Mouse (Mus musculus) spleen, postnatal 36 days (tissue): ENCODE measurements at regions not wholly inside any gene's neighbourhood (a gene's known extent, or its start where the extent isn't known, plus 50 kb on each side); places are given as distances from the start of the nearest gene placed in this dataset.

Source experiments
- DNase-seq, 2 experiments: peaks; one replicate each; pipeline ENCODE4 v3.0.0; 2022; ENCODE audit warnings: low spot score in 2 of 2, mixed read lengths in 1 of 2

DNA sequence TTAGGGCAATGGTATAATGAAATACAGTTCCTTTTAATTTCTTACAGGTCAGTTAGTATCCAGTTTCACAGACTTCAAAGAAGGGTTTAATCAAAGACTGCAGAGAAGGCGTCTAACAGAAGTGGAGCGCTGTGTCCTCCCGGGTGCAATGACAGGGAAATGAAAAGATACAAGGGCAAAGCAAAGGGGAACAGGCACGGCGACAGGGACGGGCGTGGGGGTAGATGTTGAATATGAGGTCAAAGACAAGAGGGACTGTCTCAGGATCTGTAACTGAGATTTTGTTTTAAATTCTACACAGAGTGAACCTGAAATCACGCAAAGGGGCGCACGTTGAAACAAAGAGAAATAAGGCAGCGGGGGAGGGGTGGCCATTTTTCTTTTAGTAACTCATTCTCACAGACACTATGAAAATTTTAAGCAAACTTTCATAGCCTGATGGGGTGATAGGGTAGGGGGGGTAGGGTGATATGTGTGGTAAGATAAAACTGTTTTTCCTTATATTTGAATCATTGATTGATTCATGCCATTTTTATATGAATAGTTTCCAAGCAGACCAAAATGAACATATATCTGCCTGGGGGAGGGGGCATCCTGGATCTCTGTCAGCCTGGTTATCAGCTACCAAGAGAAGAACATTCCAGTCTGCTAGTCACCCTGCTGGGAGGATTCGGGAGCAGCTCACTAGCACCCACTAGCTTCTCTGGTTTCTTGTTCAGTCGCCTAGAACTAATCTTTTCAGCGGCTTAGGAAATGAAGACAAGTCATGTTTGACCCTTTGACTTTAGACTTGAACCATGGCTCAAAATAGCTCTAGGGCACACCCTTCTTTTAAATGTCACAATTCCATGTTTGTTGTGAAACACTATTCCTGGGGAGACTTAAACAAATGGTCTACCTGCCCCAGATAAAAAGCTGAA, 139.1 kb upstream of the Map3k7 start:
- DNase-seq, result no peak

DNA sequence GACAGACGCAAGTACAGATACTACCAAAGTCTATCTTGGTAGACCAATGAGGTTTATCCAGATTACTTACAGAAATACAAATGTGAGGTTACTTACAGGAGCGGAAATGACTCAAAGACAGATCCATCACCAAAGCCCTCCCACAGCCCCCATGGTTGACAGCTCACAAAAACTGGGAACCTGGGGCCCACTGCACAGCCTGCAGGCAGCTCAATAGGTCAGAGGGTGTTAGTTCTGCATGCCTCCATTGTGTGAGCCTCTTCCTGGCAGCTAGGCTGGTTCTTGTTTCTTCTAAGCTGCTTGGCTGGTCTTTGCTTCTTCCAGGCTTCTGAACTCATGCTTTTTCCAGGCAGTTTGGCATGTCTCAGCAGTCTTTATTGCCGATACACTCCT, 138.5 kb upstream of the Map3k7 start:
- no peak for DNase-seq

DNA sequence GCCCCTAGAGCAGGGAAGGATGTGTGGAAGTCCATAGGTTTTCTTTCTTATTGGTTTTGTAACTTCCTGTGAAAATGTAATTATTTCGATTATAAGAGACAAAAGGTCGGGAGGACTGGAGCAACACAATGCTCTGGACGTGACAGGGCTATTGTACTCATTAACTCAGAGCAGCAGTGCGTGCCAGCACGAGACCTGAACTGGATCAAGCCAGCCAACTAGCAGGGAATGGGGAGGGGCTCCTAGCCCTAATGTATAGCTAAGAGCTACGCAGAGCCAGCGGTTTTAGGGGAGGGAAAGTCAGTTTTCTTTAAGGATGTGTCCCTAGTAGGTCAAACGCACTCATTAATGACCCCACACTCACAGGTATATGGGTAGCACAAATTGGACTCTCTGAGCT, 137.2 kb upstream of the Map3k7 start:
- no peak for DNase-seq

DNA sequence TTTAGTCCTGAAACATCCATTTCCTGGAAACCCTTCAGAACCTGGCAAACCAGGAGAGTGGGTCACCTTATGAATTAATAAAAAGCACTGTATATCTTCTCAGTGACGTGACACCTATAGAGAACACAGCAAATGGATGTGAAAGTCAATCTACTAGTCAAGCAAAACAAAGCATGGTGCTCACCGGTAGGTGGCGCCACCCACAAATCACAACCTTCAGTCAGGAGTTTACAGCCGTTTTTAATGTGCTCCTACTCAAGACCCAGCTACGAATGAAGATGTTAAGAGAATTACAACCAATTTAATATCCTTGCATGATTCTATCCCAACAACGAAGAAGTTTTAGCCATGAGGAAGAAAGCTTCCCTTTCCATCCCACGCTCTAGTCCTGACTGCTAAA, 136.6 kb upstream of the Map3k7 start:
- DNase-seq, result peak in 1 of 2 experiments; percentile 7

DNA sequence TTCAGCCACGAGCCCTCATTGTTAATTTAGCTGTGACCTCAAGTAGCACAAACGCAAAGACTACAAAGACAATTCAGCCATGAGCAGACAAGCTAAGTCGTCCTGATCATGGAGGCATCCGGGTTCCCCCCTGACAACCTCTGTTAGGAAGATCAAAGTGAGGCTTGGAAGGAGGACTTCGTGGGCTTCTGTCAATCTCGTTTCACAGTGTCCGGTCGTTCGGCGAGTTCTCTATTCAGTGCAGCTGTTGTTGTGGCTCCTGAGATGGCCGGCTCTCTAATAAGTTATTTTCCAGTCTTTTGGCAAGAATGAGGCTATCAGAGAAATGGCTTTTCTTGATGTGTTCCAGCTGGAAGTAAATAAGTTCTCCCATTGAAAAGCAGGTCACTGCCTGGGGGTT, 133.7 kb upstream of the Map3k7 start:
- peak in 1 of 2 experiments; percentile 5 for DNase-seq

DNA sequence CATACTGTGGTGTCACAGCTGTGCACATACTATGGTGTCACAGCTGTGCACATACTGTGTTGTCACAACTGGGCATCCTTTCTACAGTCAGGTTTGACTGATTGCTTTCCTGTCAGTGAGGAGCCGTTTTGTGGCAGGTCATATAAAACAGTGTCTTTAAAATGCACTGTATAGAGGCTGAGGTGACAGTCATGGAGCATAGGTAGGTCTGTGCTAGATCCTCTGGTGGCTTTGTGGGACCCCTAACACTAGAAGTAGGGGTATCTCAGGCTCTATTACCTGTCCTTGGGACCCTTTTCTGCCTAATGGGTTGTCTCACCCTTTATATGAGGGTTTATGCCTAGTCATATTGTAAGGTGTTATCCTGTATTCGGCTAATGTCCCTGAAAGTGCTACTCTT, 132.4 kb upstream of the Map3k7 start:
- DNase-seq, result no peak

DNA sequence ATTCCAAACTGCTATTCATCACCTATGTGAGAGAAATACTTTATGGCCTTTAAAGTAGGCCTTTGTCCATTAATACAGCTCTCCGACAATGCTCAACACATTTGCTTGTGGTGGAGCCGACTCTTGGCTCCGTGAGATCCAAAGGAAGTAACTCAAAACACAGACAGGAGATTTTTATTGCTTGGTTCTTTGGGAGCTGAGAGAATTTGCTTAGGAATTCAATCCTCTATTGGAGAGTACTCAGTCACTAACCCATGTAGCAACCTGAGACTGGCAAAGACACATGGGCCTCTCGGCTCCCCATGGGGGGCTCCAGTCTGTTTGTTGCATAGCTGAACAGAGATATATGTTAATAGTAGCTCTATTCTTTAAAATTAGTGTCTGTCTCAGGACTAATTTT, 130.1 kb upstream of the Map3k7 start:
- DNase-seq, result no peak

DNA sequence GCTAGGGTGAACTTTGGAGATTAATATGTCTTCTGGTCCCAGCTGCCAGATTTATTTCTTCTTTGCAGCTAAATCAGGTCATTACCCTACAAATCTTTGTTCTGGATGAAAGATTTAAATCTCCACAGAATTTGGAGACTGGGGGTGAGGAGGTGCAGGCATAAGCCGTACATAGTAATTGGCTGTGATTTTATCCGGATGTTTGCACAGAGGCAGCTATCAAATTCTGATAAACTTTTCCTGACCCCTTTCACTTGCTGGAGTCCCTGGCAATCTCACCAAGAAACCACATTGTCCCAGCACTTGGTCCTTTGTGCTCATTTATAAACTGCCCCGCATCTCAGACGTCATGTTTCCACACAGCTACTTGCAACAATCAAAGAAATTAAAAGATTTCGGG, 128.8 kb upstream of the Map3k7 start:
- no peak for DNase-seq

DNA sequence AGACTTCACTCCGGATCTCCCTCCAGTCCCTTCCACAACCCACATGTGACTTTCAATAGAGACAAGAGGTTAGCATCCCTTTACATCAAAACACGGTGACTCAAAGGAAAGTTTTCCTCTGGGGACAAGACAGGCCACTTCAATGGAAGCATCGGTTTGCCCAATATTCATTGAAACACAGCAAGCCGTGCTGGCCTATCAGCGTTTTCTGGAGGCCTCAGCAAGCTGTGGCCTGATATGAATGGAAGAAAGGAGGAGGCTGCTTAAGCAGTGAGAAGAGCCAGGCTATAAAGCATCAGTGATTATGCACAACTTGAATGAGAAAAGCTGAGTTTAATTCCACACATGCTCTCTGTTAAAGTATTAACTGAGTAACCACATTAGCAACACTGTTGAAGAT, 125.3 kb upstream of the Map3k7 start:
- no peak for DNase-seq

DNA sequence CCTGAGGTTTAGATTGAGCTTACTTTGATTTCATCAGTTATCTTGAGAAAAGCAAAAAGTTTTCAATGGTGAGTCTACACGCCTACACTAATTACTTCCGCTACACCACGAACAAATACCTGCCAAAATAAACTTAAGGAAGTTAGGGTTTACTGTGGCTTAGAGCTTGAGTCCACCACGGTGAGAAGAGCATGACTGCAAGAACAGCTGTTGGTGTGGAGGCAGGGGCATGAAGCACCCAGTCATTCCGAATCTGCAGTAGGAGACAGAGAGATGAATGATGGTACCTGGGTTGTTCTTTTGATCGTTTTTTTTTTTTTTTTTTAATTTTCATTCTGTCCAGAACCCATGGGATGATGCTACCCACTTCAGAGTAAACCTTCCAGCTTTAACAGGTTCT, 114.1 kb upstream of the Map3k7 start:
- DNase-seq, result no peak

DNA sequence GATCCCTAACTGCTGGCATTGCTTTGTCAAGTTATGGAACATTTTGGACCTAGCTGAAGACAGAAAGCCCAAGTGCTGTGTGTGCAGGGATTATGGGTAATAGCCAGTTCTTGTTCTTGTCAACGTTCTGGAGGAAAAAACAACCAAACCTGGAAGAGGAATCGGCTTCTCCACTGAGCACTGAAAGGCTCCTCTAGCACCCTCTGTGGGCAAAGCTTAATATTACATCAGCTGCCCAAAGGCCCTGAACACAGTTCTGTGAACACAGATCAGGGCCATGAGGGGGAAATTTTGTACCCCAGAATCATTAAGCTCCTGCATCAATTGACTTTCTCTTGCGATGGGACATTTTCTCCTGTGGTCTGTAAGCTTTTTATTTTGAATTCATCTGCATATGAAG, 112.9 kb upstream of the Map3k7 start:
- no peak for DNase-seq

DNA sequence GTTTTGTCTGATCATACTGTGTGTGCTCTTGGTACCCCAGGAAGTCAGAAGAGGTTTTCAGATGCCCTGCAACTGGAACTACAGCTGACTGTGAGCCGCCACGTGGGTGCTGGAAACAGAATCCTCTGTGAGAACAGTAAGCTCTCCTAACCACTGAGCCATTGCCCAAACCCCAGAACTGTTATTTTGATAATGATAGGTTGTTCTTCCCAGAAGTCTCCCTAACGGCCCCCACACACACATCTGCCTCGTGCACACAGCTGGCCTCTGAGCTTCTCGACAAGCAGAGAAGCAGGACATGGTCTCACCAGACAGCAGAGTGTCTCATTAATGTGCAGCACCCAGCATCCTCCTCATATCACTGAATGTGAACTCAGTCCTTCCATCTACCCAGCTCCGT, 110.0 kb upstream of the Map3k7 start:
- no peak for DNase-seq

DNA sequence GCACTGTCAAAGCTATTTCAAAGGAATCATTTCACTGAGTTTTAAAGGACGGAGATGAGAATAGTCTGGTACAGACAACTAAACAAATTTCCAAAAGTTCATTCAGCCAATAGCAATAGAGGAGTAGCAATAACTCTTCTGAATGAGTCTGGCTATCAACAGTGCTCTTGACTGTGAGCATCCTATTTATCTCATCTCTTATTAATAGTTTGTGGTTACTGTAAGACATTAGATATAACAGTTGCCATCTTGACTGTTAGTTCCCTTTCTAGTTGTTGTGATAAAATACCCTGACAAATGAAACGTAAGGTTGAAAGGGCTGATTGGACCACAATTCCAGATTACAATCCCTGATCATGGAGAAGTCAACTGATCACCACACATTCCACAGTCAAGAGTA, 103.5 kb upstream of the Map3k7 start:
- no peak for DNase-seq

DNA sequence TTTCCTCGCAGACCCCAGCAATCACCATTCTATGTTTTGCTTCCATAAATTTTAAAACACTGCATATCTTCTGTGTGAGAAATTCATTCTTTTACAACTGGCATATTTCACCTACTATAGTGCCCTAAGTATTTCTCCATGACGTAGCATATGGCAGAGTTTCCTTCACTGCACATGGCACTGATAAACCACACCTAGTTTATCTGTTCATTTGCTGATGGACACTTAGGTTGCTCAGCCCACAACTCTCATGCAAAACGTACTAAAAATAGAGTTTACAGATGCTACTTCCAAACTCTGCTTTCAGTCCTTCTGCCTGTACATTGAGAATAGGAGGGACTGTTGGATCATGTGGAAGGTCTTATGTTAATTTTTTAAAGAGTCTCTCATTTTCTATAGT, 102.7 kb upstream of the Map3k7 start:
- DNase-seq, result no peak

DNA sequence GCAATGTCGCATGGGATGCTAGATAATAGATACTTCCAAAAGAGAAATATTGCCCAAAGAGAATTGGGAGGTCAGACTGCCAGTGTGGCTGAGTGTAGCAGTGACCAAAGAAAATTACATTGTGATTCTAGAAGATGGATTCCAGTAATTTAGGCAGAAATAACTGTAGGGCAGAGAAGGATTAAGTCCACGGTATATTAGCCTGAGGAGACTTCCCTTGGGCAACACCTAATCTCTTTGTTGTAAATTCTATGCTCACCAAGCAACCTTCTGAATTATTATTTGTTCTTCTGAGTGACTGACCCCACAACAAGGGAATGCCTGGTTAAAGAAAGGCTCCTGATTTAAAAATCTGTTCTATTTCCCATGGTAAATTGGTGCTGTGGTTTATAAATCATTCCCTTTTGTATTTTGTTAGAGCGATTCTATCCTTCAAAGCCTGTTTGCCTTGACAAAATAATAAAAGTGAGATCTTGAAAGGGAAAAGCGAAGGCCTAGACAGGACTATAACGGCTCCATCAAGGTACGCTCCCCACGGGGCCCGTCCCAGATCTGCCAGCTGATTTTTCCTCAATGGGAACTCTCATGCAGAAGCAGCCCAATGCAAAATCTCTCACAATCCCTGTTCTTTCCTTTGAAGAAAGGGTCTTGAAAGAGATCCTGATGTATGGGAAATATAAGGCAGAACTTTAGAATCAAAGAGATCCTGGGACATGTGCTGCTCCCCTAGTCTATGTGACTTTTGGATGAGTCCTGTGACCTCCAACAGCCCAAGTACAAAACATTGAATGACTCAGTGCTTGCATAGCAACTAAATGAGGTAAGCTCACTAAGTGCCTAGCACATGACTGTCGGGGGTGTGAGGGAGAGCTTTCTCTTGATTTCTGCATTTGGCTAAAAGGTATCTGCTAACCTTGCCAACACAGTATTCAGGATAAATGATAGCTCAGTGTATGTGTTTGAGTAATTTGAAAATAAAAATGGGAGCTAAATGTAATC, 90.6 kb upstream of the Map3k7 start:
- no peak for DNase-seq

DNA sequence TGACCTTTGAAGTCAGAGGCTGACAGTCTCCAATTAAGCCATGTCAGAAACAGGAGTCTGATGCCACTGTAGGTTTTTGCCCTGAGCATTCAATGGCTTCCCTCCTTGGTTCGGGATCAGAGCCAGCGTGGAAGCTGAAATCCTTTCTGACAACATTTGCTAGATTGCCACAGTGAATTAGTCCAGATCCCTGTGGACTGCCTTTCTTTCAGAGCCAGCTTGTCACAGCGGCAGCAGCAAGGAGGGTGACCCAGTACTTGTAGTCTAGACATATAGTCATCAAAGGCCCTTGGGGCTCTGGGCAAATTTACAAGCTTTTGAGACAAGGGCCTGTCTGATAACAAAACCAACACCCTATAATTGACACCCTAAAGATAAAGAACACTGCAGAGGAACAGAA, 86.5 kb upstream of the Map3k7 start:
- DNase-seq, result no peak

DNA sequence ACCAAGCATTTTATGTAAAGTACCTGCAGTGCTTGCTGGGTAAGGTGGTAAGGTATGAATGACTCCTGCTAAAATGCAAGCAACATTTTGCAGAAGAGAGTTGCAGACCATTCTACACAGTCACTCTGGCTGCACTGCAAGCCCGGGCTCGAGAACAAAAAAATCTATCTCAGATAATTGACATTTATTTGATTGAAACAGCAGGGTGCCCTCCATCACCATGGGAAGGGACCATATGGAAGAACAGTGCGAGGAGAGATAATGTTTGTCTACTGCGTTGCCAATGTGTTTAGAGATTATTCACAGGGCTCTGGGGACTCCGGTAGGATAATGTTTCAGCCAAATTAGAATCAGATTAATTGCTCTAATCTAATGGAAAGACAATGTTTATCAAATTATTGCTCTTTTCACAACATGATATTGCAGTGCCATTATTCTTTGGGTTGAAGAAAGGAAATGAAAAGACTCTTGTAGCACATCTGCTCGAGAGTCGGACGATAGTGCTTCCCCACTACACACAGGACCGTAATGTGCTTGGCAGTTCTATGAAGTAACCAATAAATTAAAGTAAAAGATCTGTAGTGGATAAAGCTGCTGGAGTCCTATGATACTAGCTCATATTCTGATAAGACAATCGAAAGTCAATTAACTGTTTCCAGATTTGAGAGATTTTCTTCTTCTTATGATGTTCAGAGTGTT, 85.3 kb upstream of the Map3k7 start:
- no peak for DNase-seq

DNA sequence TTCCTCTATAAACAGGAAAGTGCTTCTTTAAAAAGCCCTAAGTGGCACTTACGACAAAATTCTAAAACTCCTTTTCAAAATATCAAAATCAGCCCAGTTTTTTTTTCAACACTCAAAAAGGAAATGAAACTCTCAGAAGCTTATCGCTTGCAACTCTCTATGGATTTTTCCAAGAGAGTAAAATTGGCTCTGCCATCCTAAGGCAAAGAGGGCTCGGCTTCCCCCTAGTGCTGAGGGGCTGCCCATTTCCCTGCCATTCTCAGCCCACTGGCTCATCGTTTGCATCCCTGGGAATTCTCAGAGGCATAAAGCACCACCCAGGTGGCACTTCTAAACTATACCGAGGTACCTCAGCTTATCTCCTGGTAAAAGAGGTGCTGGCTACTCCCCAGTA, 84.7 kb upstream of the Map3k7 start:
- DNase-seq, result no peak

DNA sequence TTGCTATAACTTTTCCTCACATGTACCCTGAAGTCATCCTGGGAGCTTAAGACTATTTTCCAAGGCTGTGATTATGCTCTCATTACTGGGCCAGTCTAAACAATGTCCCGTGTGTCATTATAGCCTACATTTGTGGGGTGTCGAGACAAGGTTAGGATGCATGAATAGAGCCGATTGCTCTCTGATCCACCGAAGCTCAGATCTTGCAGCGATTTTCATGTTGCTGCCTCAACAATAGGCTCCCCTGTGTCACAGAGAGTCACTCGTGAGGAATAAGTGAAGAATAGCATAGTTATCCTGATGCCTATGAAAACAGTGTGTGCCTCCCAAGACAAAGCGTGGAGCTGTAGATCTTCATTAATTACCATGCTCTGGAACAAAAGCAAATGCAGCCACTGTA, 83.7 kb upstream of the Map3k7 start:
- DNase-seq, result no peak

DNA sequence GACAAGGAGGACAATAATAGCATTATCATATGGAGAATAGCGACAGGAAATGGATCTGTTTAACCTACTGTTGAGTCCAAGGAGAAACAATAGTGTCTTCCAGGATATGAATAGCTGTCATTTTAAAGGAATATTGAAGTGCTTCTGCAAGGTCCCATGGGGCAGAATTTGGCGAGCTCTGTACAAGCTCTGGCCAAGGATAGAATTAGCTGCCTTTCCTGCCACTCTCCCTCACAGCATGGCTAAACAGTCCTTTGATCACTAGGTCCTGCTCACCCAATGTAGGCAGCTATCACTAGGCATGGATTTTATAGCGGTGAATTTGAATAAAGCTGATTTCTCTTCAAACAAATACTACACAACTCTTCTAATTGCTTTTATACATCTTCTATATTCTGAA, 74.2 kb upstream of the Map3k7 start:
- no peak for DNase-seq

DNA sequence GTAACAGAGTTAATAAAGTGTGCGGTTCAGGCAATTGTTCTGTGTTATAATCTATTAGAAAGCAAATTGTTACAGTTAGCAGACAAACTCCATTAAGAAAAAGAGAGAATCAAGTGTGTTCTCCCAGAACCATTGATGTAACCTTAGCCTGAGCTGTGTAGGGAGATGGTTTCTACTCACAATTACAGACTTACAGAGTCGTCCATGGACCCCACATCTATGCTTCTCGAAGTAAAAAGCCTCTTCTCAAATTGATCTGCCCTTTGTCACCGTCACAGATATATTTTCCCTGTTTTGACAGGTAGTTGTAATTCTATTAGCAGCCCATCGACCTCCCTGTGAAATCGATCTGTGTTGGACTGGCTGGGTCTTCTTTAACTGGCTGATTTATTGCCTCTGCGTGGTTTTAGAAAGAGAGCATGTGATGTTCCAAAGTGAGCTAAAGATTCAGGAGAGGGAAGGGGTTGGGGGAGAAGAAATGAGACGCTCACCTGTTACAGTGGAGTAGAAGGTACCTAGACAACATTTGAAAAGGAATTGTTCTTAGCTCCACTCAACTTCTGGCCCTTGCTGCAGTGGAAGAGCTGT, 54.7 kb upstream of the Map3k7 start:
- no peak for DNase-seq
